Mouse (Mus musculus) stomach, postnatal 0 days (tissue): ENCODE results near the gene Calhm6. TPM values are rescaled to one million over a fixed set of nuclear protein-coding genes. Genes with fewer than 3 reads are reported as not detected.

Source experiments
- ATAC-seq: fragments of 200-750 bp; cut with Nextera tagmentation; 2 replicates; pipeline ENCODE4 v1.8.0; 2017; ENCODE audit not compliant: low FRiP score, low TSS enrichment
- DNase-seq: peaks from one replicate; pipeline ENCODE4 v3.0.0-alpha.2; 2016; ENCODE audit warnings: low spot score
- H3K27ac ChIP-seq: fragments of 300-500 bp; sonication (generic); replicated peaks from 2 replicates; pipeline ENCODE4 v1.5.1; 2014; ENCODE audit warnings: mild to moderate bottlenecking, control low read depth
- H3K27me3 ChIP-seq: fragments of 300-500 bp; sonication (generic); 2 replicates; pipeline ENCODE4 v1.6.1; 2014; ENCODE audit warnings: low read length; ENCODE audit not compliant: control insufficient read depth, insufficient read depth
- H3K36me3 ChIP-seq: fragments of 300-500 bp; sonication (generic); 2 replicates; pipeline ENCODE4 v1.6.1; 2014; ENCODE audit warnings: low read length, mixed read lengths; ENCODE audit not compliant: control insufficient read depth, insufficient read depth
- H3K4me1 ChIP-seq: fragments of 300-500 bp; sonication (generic); replicated peaks from 2 replicates; pipeline ENCODE4 v1.6.1; 2014; ENCODE audit warnings: antibody characterized with exemption; ENCODE audit not compliant: control insufficient read depth, insufficient read depth
- H3K4me2 ChIP-seq: fragments of 300-500 bp; sonication (generic); replicated peaks from 2 replicates; pipeline ENCODE4 v1.6.1; 2014; ENCODE audit warnings: low read depth, mild to moderate bottlenecking, control low read depth, moderate library complexity
- H3K4me3 ChIP-seq: fragments of 300-500 bp; sonication (generic); 2 replicates; pipeline ENCODE4 v1.5.1; 2014; ENCODE audit warnings: low read depth, low read length, control low read depth
- H3K9ac ChIP-seq: fragments of 300-500 bp; sonication (generic); 2 replicates; pipeline ENCODE4 v1.6.1; 2014; ENCODE audit warnings: mild to moderate bottlenecking, low read length, control low read depth, mixed read lengths
- H3K9me3 ChIP-seq: fragments of 300-500 bp; sonication (generic); 2 replicates; pipeline ENCODE4 v1.6.1; 2016; ENCODE audit warnings: low read length; ENCODE audit not compliant: control insufficient read depth
- CTCF ChIP-seq: IDR thresholded peaks from 2 replicates; pipeline ENCODE4 v1.5.1; 2016; ENCODE audit warnings: antibody characterized with exemption, low read depth, mild to moderate bottlenecking, moderate library complexity
- EP300 ChIP-seq: optimal IDR thresholded peaks from 2 replicates; pipeline ENCODE3; 2016; ENCODE audit warnings: antibody characterized with exemption
- WGBS: fragments of 180-500 bp; shearing (Covaris S2); extraction: QIAGEN DNeasy Blood & Tissue Kit; methylation state at CpG from one replicate; pipeline ENCODE4 v1.1.7; 2014; 5-methylcytosine and 5-hydroxymethylcytosine counted together
- polyA plus RNA-seq: library from polyadenylated mRNA; unstranded; fragments of >200 nt; fragmentation: Nextera tagmentation; extraction: Ambion mirVana; gene quantifications from 2 replicates; pipeline ENCODE4 v1.2.1, GENCODE M21; 2015

Calhm6 gene
- 0.74 and 1.1 TPM in 2 replicates for polyA plus RNA-seq

DNA sequence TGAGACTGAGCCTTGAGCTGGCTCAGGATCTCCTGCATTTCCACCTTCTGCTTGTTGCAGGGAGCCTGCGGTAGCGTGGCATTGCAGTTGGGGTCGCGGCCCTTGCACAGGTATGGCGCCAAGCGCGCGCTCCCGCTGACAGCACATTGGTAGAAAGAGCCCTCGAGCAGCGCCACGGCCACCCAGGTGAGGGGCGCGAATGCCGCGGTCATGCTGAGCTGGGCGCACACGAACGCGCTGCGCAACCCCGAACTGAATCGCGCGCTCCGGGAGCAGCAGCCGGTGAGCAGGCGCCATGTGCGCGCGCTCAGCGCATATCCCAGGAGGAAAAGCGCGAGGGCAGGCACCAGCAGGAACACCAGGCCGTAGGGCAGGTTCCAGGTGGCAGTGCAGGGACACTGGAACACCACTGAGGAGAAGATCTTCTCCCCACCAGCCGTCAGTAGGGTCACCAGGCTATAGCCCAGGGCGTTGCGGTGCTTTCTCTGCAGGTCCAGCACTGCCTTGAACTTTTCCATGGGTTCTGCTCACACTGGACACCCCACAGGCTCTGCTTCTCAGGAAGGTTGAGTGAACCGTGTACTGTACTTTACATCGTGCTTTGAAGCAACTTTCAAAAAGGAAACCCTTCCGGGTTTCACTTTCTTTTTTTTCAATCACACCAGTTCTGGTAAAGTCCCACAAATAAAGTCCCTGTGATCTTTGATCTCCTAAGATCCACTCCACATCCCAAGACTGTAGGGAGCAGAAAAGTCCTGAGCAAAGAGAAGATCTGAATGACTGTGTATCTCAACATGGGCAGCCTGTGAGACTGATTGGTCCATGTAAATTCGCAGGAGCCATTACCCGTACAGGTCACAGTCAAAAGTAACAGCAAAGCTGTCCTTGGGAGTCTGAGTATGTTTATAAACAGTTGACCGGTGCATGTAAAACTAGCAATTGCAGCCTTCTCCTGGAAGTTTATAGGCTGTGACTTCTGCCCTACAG, at the start of gene Calhm6:
Calhm6 (minus strand) TSS at position 593 of the 987 bp plus-strand sequence.
- Histone ChIP-seq H3K4me1 (no peaks in the 10 kb centered on the region), H3K27ac (no peak within 1 kb of the TSS), H3K9me3 (no peaks in the 10 kb centered on the region), H3K36me3 (no peaks in the 10 kb centered on the region), H3K27me3 (no peaks in the 10 kb centered on the region), H3K9ac (peak within 1 kb of the TSS; percentile 53), H3K4me2 (peak within 1 kb of the TSS; percentile 74), H3K4me3 (peak within 1 kb of the TSS; percentile 47)
- TF ChIP-seq EP300 (no peak), CTCF (no peak)
- DNase-seq, result peak; percentile 42
- ATAC-seq, result peak; percentile 76
- WGBS, result 14% methylated on average over 44 of the region's 44 CpGs

DNA sequence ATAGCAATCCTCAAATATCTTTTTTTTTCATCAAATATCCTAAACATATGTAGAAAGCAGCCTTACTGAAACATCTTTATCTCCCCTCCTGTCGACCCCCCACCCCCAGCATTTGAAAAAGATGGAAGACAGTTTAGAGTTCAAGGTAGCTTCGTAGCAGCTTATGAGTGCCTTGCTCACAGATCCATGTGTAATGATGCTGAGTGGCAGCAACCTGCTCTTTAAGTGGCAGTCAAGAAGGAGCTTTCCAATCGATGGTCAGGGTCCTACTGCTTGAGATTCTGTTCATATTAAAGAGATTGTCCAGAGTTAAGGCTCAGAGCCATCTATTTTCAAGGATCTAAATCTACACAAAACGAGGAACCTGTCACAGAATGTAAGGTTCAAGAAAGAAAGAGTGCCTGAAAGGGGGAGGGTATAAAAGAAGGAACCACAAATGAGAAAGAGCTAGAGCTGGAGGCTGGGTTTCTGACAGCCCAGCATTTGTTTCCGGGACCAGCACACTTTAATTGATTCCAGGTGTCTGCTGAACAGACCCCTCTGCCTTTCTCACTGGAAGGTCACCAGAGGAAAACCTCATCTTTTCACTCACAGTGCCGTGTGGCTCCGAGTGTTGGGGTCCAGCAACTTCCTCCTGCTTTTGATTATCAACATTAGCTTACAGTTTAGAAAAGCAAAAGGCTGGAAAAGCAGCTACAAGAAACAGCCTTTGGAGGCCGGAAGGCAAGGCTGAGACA, 48.3 kb upstream of the Calhm6 start:
- Histone ChIP-seq H3K4me2 (no peak overlapping the region), H3K4me1 (no peaks in the 10 kb centered on the region), H3K9ac (no peak overlapping the region), H3K27ac (no peak overlapping the region), H3K4me3 (no peak overlapping the region), H3K27me3 (no peaks in the 10 kb centered on the region), H3K9me3 (no peaks in the 10 kb centered on the region), H3K36me3 (no peaks in the 10 kb centered on the region)
- WGBS, result 36% methylated on average over 8 of the region's 8 CpGs
- no peak for TF ChIP-seq CTCF
- TF ChIP-seq EP300, result no peak
- no peak for ATAC-seq
- DNase-seq, result no peak

DNA sequence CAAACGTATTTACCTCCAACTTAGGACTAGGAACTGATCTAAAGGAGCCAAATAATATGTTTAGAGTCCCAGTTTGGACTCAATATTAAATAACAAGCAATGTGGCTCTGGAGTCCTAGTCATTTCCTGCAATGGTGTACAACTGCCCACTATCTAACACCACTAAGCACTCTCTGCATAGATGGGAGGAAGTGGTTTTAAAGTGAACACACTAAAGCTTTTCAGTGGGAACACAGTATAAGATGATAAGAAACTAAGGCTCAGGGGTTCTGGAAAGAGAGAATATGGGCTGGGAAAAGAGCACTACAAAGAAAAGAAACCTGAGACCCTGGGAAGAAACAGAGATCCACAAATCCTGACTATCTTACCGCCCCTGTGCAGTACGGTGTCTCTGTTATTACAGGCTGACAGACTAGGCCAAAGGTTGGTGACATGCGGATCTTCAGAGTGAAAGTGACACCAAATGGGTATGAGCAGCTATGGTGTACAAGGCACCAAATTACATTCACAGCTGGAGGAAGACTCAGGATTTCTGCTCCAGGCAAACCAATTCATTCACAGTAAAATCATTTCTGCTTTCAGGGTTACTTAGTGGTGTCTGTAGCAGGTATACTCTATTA, 45.0 kb upstream of the Calhm6 start:
- Histone ChIP-seq H3K4me3 (no peak overlapping the region), H3K9me3 (no peaks in the 10 kb centered on the region), H3K27ac (no peak overlapping the region), H3K4me2 (no peak overlapping the region), H3K9ac (no peak overlapping the region), H3K36me3 (no peaks in the 10 kb centered on the region), H3K27me3 (no peaks in the 10 kb centered on the region), H3K4me1 (no peaks in the 10 kb centered on the region)
- TF ChIP-seq EP300 (no peak), CTCF (no peak)
- no peak for DNase-seq
- WGBS, result 72% methylated on average over 4 of the region's 4 CpGs
- ATAC-seq, result no peak

DNA sequence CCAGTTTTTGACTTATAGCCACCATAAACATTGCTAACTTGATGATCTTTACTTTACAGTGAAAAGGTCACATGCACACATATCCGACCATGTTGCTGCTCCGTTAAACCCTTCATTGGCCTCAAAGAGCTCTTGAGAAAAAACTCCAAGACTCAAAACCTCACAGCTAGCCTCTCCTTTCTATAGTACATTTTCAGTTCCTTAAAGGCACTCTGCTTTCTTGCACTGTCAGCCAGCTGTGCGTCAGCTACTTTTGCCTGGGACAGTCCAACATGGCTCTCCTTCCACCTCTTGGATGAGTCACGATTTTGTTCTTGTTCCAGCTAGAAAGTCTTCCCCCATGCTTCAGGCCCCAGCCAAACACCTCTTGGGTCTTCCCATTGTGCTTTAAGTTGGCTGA, 43.9 kb upstream of the Calhm6 start:
- ATAC-seq, result no peak
- 75% methylated on average over 4 of the region's 4 CpGs for WGBS

DNA sequence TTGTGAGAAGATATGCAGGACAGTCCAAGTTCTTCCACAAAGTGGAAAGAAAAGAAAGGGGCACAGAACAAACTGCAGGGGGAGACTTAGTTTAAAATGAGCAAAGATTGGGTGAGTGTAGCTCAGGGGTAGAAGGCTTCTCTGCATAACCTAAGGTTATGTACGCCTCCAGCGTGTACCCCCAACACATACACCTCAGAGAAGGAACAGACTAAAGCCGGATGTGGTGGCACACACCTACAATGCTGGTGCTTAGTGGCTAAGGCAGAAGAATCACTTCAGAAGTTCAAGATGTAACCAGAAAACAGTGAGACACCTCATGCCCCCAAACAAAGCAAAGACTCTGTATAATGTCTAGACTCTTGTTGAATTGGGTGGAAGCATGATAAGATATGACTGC, 43.4 kb upstream of the Calhm6 start:
- ATAC-seq, result no peak
- no peak overlapping the region for H3K4me2 ChIP-seq
- no peak for DNase-seq
- TF ChIP-seq CTCF (no peak), EP300 (no peak)
- H3K36me3 ChIP-seq, result no peaks in the 10 kb centered on the region
- H3K27ac ChIP-seq, result no peak overlapping the region
- H3K4me1 ChIP-seq, result no peaks in the 10 kb centered on the region
- H3K9ac ChIP-seq, result no peak overlapping the region
- no peak overlapping the region for H3K4me3 ChIP-seq
- H3K9me3 ChIP-seq, result no peaks in the 10 kb centered on the region
- 94% methylated on average over 3 of the region's 3 CpGs for WGBS
- H3K27me3 ChIP-seq, result no peaks in the 10 kb centered on the region

More for the DNA sequence above, 43.9 kb upstream of the Calhm6 start:
- no peak overlapping the region for H3K4me2 ChIP-seq
- H3K36me3 ChIP-seq, result no peaks in the 10 kb centered on the region
- no peak for DNase-seq
- no peaks in the 10 kb centered on the region for H3K27me3 ChIP-seq
- H3K4me3 ChIP-seq, result no peak overlapping the region
- H3K27ac ChIP-seq, result no peak overlapping the region
- H3K9me3 ChIP-seq, result no peaks in the 10 kb centered on the region
- TF ChIP-seq EP300 (no peak), CTCF (no peak)
- no peaks in the 10 kb centered on the region for H3K4me1 ChIP-seq
- no peak overlapping the region for H3K9ac ChIP-seq
